Mouse (Mus musculus): ENCODE measurements at regions not wholly inside any gene's neighbourhood (a gene's known extent, or its start where the extent isn't known, plus 50 kb on each side); places are given as distances from the start of the nearest gene placed in this dataset.
"Not testable (repeated sequence)": the region's sequence is repeated elsewhere in the genome, so short reads cannot be mapped to it uniquely, and the experiment has no call there.

DNA sequence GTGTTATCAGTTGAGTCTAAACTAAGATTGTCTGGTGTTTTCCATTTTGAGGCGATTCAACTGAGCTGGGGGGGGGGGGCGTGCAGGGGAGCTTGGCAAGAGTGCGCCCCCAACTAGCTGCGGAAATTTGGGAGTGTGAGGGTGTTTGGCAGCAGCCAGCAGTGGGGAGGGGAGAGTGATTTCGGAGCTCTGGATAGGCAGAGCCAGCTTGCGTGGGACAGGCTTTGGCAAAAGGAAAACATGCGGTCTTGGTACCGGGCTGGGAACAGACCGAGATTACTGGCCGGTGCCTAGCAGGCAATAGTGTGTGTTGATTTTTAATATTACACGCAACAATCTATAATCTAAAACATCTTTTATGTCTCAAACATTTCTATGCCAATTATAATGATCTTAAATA, 199.4 kb upstream of the Cdk6 start:
- DNase-seq (ENCODE audit: low read depth), result not testable (repeated sequence)

DNA sequence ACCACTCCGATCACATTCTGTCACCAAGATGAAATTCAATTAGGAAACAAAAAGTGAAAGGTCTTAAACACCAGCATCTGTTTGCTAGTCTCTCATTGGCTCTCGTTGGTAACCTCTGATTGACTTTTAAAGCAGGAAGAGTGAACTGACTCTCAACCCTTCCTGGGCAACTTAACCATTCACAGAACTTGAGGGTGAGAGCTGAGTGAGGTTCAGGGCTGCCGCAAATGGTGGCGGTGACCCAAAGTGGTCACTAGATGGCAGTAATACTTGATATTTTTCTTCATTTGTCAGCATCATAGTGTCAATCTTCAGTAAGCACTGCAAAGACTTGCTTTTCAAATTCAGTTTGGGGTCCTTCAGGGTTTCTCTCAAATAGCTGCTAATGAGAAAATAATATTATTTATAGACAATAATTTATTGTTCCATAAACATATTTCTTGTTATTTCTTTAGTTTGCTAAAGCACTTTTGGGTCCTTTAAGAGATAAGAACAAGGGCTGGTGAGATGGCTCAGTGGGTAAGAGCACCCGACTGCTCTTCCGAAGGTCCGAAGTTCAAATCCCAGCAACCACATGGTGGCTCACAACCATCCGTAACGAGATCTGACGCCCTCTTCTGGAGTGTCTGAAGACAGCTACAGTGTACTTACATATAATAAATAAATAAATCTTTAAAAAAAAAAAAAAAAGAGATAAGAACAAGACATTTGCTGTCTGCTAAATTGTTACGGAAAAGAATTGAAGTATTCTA, 194.6 kb upstream of the Cdk6 start:
- DNase-seq (ENCODE audit: low read depth), result peak; percentile 45

DNA sequence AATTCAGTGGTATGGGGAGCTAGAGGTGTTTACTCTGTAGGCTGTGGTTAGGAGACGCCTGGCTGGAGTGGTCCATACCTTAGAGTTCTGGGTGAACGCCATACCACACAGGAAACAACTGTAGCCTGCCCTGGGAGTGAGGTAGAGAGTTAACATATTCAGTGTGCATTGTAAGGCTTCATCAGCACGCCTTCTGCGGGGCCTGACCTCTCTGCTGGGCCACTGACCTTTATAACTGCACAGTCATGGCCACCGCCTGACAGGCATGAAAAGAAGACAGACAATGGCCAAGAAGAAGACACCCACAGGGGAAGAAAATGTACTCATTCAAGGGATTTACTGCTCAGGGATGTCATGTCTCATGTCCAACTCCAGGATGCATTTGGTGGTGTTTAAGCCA, 191.4 kb upstream of the Cdk6 start:
- not testable (repeated sequence) for DNase-seq (ENCODE audit: low read depth)

DNA sequence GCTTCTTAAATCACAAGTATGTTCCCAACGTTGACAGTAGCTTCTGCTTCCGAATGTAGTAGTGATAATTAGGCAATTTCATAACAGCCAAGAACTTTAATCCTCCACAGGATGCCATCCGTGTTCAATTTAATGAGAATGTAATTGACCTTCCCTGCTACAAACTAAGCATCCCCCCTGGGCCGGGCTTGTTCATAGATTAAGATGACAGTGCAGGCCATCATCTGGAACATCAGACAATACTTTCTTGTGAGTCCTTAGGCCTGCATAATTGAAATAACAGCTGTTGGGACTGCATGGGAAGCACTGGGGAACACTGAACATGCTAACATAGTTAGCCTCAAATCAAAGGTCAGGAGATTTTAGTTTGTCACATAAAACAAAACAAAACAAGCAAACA, 190.5 kb upstream of the Cdk6 start:
- not testable (repeated sequence) for DNase-seq (ENCODE audit: low read depth)

DNA sequence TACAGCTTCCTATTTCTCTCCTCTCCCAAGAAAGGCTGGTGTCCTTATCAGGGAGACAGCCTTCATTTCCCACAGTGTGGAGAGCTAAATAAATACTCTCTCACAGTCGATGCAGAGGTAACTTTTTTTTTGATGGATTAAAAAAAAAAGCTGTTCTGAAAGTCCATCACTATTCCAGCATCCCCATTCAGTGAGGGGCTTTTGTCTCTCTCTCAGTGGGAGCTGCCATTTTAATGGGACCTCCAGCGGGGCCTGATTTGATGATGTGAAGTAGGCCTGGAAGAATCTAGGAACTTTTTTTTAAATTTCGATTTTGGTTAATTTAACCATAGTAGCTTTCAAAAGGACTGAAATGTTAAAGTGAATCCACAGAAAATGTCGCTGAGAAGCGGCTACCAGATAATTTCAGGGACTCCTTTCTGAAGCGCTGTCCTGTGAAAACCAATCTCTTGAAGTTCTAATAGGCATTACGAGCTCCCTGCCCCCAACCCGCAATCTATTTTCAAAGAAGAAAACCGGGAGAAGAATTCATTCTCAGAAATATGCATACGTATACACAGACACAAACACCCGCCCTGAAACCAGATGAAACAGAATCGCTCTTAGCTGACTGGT, 189.6 kb upstream of the Cdk6 start:
- not testable (repeated sequence) for DNase-seq (ENCODE audit: low read depth)

DNA sequence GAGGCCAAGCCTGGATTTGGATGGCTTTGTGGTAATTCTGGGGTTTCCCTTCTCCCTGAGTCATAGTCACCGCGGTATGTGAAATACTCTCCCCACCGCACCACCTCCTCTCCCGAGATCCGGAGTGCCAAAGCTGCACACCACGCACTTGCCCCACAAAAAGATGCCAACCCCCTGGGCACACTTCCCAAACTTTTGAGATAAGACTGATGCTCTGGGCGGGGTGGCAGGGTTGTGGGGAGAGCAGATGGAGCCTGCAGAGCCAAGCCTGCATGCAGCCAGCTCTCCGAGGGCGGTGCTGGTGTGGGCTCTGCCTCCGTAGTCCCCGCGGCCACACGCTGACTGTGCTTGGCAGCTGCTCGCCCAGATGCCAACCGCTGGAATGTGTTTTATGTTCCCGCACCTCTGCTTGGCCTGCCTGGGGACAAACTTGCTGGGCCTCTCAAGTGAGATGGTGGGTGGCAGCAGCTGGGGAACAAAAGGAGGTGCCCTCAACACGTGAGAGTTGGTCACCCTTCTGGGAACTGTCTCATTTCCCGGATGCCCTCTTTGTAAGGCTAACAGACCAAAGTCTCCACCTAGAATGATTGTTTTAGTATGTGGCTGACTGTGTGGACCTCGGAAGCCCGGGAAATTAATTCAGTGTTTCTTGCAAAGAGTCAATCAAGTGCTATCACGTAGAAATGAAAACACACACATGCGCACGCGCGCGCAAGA, 189.0 kb upstream of the Cdk6 start:
- DNase-seq (ENCODE audit: low read depth), result peak; percentile 13

DNA sequence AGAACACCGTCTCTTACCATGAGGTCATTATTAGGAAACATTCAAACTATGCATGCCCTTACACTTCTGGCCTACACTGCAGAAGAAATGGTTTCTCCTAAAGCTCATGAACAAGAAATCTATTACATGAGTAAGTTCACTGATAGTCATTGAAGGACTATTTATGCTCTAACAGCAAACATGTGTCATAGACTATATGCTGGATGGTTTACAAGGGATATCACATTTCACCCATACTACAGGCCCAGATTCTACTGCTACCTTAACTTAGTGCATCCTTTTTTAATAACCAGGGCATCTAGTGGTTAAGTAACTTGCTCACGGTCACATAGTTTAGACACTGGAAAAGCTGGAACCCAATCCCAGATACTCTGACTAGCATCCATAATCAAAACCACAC, 175.8 kb upstream of the Cdk6 start:
- DNase-seq (ENCODE audit: low read depth), result not testable (repeated sequence)

DNA sequence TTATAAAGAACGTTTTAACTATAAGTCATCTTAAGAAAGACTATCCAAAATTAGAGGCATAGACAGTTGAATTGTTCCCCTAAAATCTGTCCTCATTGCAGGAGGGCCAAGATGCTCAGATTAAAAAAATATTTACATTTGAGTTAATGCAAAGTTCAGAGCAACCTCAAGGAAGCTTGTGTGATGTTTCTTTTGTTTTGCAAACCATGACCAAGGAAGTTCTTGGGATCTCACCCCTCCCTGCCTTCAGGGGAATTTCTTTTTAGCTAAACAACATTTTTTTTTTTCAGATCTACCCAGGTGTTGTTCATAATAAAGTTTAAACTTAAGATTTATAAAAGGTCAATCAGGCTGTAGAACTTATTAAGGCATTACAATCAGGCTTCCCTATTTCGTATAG, 174.8 kb upstream of the Cdk6 start:
- DNase-seq (ENCODE audit: low read depth), result not testable (repeated sequence)

DNA sequence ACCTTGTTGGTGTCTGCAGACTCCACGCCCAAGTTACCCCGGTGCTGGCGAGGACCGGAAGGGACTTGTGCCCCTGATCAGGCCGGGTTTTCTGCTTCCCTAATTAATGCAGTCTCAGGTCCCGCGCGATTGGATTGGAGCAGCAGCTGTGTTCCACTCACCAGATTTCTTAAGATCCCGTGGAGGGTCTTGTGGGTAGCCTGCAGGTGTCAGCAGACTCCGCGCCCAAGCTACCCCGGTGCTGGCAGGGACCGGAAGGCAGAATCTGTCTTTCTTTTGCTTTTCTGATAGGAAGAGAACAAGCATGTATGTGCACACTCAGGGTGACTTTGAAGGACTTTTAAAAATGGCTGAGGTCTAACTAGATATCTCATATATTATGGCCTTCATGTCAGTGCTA, 147.7 kb upstream of the Cdk6 start:
- peak; percentile 40 for DNase-seq (ENCODE audit: low read depth)

DNA sequence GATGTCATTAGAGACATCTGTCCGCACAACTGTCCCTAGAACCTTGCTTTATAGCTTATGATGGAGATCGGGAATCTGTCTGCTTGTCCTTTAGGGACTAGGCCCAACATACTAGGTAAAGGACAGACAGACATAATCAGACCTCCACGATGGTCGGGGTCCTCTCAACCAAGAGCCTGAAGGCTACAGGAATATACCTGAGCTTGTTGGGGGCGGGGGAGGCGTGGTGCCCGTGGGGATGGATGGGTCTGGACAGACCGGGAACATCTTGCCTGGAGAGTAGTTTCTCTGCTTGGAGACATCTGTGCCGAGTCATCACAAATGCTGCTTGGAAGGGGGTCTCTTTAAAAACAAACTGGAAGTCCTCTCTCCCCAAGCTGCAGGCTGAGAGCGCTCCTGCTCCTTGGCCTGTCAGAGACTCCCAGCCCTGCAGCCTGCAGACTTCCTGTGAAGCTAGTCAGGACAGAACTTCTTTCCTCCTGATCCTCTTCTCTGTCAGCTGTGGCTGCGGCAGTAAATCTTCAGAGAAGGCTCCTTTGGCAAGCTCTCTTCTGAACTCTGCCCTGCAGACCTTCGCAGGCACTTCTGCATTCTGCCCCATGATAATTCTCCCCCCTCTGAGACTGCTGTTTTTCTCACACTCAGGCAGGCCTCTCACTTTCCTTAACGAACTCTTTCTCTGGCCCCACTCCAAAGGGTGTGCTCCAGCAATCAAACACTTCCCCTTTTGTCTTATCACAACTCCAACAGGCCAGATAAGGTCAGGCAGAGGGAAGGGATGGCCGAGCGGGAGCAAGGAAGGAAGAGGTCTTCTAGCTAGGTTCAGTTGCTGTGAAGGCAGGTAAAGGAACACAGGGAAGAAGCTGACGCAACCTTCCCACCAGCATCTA, 143.1 kb upstream of the Cdk6 start:
- no peak for DNase-seq (ENCODE audit: low read depth)

DNA sequence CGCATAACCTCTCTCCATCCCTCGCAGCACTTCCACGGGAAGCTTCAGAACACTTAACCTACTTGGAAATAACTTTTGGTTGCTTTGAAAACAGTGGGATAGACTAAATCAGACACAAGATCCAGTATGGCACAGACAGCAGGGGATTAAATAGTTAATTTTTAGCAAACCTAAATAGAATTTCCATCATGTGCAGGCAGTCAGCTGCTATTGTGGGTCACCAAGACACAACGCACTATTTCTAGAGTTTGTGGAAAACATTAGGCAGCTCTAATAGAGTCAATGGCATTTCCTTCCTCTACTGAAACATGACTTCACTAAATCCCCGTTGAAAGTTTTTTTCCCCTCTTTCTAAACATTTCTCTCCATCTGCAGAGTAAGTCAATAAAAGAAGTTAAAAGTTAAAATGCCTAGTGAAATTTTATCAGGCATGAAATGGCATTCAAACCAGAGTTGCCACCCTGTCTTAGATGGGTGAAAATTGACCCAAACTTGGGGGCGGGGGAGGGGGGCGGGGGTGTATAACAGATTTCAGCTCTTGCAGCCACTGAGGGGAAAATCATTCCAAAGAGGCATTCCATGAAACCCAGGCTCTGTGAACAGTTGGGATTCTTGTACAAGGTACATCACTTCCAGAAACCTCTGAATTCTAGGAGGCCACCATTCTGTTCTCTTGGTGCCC, 142.3 kb upstream of the Cdk6 start:
- not testable (repeated sequence) for DNase-seq (ENCODE audit: low read depth)

DNA sequence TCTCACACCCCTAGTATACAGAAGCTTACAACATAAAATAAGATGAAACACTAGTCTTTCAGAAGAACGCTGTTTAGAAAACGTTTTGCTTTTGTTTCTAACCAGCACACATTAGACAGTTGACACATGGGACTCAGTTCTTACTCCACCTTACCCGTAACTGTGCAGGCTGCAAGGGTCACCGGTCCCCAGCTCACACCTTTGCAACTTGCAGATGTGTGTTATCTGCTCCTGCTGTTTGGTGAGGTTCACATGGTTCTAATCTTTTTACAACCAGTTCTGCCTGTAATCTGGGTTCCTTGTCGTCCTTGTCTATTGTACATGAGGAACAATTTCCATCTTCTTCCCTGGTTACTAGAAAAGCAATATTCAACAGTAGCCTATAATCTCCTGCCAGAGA, 135.1 kb upstream of the Cdk6 start:
- DNase-seq (ENCODE audit: low read depth), result not testable (repeated sequence)

DNA sequence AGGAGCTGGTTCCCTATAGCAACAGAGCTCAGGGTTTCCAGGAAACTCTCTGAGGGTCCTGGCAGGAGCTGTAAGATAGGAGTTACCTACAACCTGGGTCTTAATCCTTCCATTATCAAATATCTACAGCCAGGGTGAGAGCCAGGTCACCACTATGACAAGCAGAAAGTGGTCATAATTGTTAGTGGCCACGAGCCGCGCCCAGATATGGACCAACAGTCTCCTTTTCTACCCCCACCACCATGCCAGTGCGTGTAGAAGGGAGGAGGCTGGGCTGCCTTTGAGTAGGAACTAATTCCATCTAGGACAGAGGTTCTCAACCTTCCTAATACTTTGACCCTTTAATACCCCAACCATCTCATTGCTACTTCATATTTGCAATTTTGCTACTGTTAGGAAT, 133.0 kb upstream of the Cdk6 start:
- not testable (repeated sequence) for DNase-seq (ENCODE audit: low read depth)

DNA sequence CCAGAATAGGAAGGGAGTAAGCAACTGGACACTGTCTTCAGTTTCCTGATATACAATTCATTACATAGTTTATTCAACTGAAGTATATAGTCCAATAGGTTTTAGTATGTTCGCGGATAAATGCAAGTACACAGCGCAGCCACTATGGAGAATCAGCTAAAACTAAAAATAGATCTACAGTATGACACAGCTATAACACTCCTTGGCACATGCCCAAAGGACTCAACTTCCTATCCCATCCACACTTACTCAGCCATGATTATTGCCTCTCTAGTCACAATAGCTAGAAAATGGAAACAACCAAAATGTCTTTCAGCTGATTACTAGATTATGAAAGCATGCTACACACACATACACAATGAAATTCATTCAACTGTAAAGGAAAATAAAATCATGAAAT, 130.0 kb upstream of the Cdk6 start:
- DNase-seq (ENCODE audit: low read depth), result no peak

DNA sequence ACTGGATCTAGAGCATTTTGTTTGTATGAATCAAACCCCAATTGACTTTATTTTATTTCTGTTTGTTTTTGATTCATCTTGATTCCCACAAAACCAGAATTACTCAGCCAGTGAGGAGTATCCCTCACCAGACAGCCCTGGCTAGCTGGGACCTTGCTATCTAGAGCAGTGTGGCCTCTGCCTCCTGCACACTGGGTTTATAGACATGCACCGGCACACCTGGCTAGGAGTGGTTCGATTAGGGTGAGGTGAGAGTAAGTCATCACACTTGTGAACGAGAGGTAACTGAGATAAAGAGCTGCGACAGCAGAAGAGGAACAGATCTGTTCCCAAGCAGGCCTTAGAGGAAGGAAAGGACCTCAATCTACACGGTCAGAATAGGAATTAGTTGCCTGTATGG, 125.2 kb upstream of the Cdk6 start:
- no peak for DNase-seq (ENCODE audit: low read depth)

DNA sequence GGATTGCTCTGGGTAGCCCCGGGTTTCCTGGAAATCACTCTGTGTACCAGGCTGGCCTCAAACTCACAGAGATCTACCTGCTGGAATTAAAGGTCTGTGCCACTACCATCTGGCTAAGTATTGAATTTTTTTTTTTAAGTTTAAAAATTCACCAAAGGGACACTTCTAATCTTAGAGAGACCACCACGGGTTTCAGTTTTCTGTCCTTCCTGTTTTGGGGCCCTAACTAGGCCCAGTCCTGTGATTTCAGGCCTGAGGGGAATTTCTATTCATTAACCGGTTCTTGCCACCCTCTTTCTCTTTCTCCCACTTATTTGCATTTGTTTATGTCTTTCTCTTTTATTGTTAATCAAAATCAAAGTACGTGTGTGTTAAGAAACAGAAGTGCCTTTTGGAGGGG, 122.1 kb upstream of the Cdk6 start:
- no peak for DNase-seq (ENCODE audit: low read depth)

DNA sequence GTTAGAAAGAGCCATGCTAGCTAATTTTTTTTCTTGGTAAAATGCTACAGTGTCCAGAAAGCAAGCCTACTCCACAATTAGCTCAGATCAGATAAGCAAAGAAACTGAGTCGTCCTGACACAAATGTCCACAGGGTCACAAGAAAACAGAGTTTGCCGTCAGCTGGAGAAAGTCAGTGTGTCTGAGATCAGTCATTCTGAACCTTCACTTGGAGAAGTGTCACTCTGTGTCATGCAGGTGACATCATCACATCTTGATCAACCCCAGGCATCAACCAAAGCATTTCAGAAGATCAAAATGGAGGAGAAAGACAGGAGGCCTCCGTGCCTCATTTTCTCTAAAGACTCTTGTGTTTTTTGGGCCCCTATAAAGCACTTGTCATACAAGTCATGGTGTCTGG, 121.5 kb upstream of the Cdk6 start:
- no peak for DNase-seq (ENCODE audit: low read depth)

DNA sequence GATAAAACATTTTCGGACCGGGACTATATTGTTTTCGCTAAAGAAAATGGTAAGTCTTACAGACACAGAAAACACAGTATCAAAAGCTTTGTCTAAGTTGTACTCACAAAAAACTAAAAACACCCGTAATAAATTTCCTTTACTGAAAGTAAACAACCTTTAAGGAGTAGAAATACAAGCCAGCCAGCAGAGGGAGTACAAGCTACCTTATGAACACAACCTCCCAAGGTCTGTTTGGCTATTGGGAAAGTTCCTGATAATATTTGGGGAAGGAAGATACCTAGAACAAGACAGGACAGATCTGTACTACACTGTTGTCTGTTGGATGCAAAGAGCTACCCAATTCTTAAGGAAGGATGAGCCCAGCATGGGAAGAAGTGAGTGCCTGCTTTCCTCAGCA, 117.5 kb upstream of the Cdk6 start:
- DNase-seq (ENCODE audit: low read depth), result peak; percentile 1

DNA sequence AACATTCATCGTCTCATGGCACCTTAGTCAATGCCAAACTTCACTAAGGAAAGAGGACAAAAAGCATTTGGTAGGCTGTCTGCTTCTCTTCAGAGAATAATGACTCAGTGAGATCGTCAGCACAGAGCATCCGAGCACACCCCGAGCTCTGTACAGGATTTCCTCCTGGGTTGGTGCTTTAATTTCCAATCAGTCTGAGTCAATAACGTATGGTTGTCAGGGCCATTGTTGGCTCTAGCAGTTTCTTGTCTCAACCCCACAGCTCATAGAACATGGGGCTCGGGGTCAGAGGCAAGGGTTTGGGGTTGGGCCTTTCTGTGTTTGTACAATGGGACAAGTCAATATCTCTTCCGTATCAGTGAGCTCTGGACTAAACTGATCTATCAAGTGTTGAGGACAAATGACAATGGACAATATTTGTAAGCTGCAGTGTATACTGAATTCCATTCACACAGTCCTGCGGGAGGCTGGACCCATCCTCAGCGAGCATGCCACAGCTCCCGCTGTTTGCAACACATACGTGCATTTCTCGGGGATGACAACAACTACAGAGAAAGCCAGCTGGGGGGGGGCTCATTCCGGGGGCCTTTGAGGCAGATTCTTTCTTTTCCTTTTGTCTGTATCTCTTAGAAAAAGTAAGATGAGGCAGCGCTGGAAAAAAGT, 116.8 kb upstream of the Cdk6 start:
- DNase-seq (ENCODE audit: low read depth), result not testable (repeated sequence)

DNA sequence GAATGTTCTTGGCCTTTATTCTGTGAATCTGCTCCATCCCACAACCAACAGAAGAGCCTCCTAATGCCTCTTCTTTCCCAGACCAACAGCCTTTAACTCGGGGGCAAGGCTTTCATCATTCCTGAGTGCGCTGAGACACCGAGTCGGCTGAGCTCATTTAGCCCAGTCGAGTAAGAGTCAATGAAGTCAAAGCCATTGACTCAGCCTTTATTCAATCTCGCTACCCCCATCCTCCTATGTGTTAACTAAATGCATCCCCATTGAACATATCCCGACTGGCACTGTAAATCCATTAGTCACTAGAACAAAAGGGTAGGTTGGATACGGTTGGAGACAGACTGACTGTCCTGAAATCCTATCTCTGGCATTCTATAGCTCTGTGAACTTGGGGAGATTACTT, 115.9 kb upstream of the Cdk6 start:
- DNase-seq (ENCODE audit: low read depth), result not testable (repeated sequence)

DNA sequence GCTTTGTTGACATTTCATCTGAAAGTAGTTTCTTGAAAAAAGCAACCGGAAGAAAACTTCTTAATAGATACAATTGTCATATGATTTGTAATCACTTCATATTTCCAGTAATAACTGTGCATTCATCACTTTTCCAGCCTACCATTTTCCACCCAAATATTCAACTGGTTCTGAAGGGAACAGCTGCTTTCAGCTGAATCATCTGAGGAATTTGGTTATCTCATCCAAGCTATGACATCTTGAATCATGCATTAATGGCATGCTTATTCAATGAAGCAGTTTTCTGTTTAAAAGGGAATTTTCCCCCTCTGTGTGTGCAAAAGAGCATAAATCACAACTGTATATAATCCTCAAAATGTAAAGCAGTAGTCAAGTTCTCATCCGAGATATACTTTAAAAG, 97.2 kb upstream of the Cdk6 start:
- not testable (repeated sequence) for DNase-seq (ENCODE audit: low read depth)

All from naive thymus-derived CD4-positive, alpha-beta T cell, adult 2 months (primary cell).